Mouse (Mus musculus): ENCODE results near the gene 1110051M20Rik.

DNA sequence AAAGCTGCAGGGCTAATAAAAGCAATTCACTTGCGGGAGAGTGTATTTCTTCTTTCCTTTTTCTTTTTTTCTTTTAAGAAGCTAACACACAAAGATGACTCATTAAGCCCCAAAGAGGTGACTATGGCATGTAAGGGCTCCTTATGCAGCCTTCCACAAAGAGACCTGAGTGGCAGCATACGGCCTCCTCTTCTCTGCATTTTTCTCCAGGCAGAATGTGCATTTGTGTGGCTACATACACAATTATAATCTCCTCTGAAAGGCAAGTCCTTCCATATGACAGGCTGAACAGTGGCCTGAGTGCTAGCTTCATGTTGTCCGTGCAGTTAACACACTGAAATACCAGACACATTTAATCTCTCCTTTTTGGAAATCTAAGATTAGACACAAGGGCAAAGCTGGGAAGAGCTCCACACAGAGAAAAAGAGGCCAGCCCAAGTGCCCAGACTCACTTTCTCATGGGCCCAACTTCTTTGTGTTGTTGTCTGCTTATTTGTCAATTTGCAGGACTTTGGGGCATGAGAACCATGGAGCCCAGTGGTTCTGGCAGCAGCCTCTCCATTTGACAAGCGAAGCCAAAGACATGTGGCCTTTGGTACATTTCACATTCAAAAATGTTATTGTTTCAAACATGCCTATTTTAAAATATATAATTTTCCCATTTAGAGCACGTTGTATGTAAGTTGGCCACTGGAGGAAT lies 7.2 kb downstream of the 1110051M20Rik start:
- TF ChIP-seq CTCF (IDR thresholded peaks at IDR 0.05) (no peak), POLR2A (IDR thresholded peaks at IDR 0.05; ENCODE audit: insufficient read depth, low read depth, low read length) (no peak)

Measured in heart, adult 2 months (tissue).